Mouse (Mus musculus) MEL (cell line): ENCODE data around the gene Hkdc1. TPM values are rescaled to one million over a fixed set of nuclear protein-coding genes. Genes with fewer than 3 reads are reported as not detected.

ENCODE experiments used
- DNase-seq: peaks from one replicate; pipeline ENCODE4 v3.0.0; 2011; ENCODE audit warnings: low read depth, low spot score
- H3K27ac ChIP-seq: 2 replicates; pipeline ENCODE4 v1.5.1; 2012; ENCODE audit warnings: low read depth, mild to moderate bottlenecking, control low read depth, low read length, moderate library complexity; ENCODE audit not compliant: control insufficient read depth
- H3K27me3 ChIP-seq, 2 experiments: fragments of 150-350 bp in 1 of 2; sonication (generic) in 1 of 2; 2 replicates each; pipeline ENCODE4 v1.6.1; 2012; ENCODE audit warnings: low read length in 2 of 2, mild to moderate bottlenecking in 2 of 2, improper control_type of control experiment in 1 of 2, moderate library complexity in 1 of 2; ENCODE audit not compliant: insufficient read depth in 2 of 2, control insufficient read depth in 1 of 2
- H3K36me3 ChIP-seq, 2 experiments: 2 replicates each; pipeline ENCODE4 v1.6.1; 2012 to 2014; ENCODE audit warnings: low read length in 2 of 2, improper control_type of control experiment in 1 of 2, inconsistent platforms in 1 of 2, mild to moderate bottlenecking in 1 of 2; ENCODE audit not compliant: insufficient read depth in 2 of 2, control insufficient read depth in 1 of 2
- H3K4me1 ChIP-seq, 2 experiments: fragments of 150-350 bp in 1 of 2; sonication (generic) in 1 of 2; 2 replicates each; pipeline ENCODE4 v1.6.1; 2012; ENCODE audit warnings: low read length in 2 of 2, improper control_type of control experiment in 1 of 2, mild to moderate bottlenecking in 1 of 2; ENCODE audit not compliant: insufficient read depth in 2 of 2, control insufficient read depth in 1 of 2
- H3K4me3 ChIP-seq, 2 experiments: fragments of 150-350 bp in 1 of 2; sonication (generic) in 1 of 2; 2 replicates each; pipeline ENCODE4 v1.5.1; 2012; ENCODE audit warnings: low read depth in 2 of 2, low read length in 2 of 2, mild to moderate bottlenecking in 2 of 2, moderate library complexity in 2 of 2, control low read depth in 1 of 2, improper control_type of control experiment in 1 of 2; ENCODE audit not compliant: control insufficient read depth in 1 of 2, insufficient read depth in 1 of 2
- H3K79me2 ChIP-seq: 2 replicates; pipeline ENCODE4 v1.6.1; 2012; ENCODE audit warnings: mild to moderate bottlenecking, low read length, moderate library complexity; ENCODE audit not compliant: control insufficient read depth, poor library complexity, insufficient read depth
- H3K9ac ChIP-seq: 2 replicates; pipeline ENCODE4 v1.6.1; 2012; ENCODE audit warnings: low read depth, mild to moderate bottlenecking, control low read depth, low read length, moderate library complexity; ENCODE audit not compliant: control insufficient read depth, poor library complexity, severe bottlenecking
- H3K9me3 ChIP-seq: fragments of 150-350 bp; sonication (generic); replicated peaks from 2 replicates; pipeline ENCODE4 v1.6.1; 2012; ENCODE audit warnings: mild to moderate bottlenecking, low read length, improper control_type of control experiment, moderate library complexity; ENCODE audit not compliant: insufficient read depth
- E2F4 ChIP-seq: IDR thresholded peaks from 2 replicates; pipeline ENCODE4 v1.6.1; 2011; ENCODE audit warnings: low read depth, low read length, improper control_type of control experiment, borderline replicate concordance
- EP300 ChIP-seq, 2 experiments: IDR thresholded peaks; 2 replicates each; pipeline ENCODE4 v1.6.1; 2011; ENCODE audit warnings: improper control_type of control experiment in 2 of 2, low read length in 2 of 2, low read depth in 1 of 2, mild to moderate bottlenecking in 1 of 2
- ETS1 ChIP-seq: IDR thresholded peaks from 2 replicates; pipeline ENCODE4 v1.6.1; 2012; ENCODE audit warnings: low read depth, mild to moderate bottlenecking, inconsistent platforms, low read length, improper control_type of control experiment, moderate library complexity
- HCFC1 ChIP-seq: IDR thresholded peaks from 2 replicates; pipeline ENCODE4 v1.6.1; 2012; ENCODE audit warnings: low read depth, mild to moderate bottlenecking, inconsistent platforms, low read length, improper control_type of control experiment, moderate library complexity
- MAX ChIP-seq: IDR thresholded peaks from 2 replicates; pipeline ENCODE4 v1.6.1; 2011; ENCODE audit warnings: low read length, improper control_type of control experiment
- MAZ ChIP-seq: IDR thresholded peaks from 2 replicates; pipeline ENCODE4 v1.6.1; 2012; ENCODE audit warnings: low read depth, mild to moderate bottlenecking, inconsistent platforms, low read length, improper control_type of control experiment
- MEF2A ChIP-seq: IDR thresholded peaks from 2 replicates; pipeline ENCODE4 v1.6.1; 2014; ENCODE audit warnings: low read depth, mild to moderate bottlenecking, inconsistent platforms, low read length, improper control_type of control experiment; ENCODE audit not compliant: poor library complexity, insufficient replicate concordance, severe bottlenecking; ENCODE audit errors: extremely low read depth
- MXI1 ChIP-seq: IDR thresholded peaks from 2 replicates; pipeline ENCODE4 v1.6.1; 2011; ENCODE audit warnings: mild to moderate bottlenecking, low read depth, low read length, improper control_type of control experiment
- MYC ChIP-seq: IDR thresholded peaks from 2 replicates; pipeline ENCODE4 v1.6.1; 2011; ENCODE audit warnings: low read depth, mild to moderate bottlenecking, low read length, improper control_type of control experiment, moderate library complexity
- NELFE ChIP-seq: IDR thresholded peaks from 2 replicates; pipeline ENCODE4 v1.6.1; 2011; ENCODE audit warnings: low read depth, low read length, improper control_type of control experiment
- POLR2A ChIP-seq, 2 experiments: IDR thresholded peaks; 2 replicates each; pipeline ENCODE4 v1.6.1; 2011 to 2012; ENCODE audit warnings: low read length in 2 of 2, mild to moderate bottlenecking in 2 of 2, control low read depth in 1 of 2, improper control_type of control experiment in 1 of 2, low read depth in 1 of 2, moderate library complexity in 1 of 2; ENCODE audit not compliant: control insufficient read depth in 1 of 2, insufficient read depth in 1 of 2, poor library complexity in 1 of 2
- POLR2AphosphoS2 ChIP-seq: IDR thresholded peaks from 2 replicates; pipeline ENCODE4 v1.6.1; 2011; ENCODE audit warnings: low read length, improper control_type of control experiment
- SIN3A ChIP-seq: IDR thresholded peaks from 2 replicates; pipeline ENCODE4 v1.6.1; 2012; ENCODE audit warnings: low read length, improper control_type of control experiment, inconsistent platforms
- TCF12 ChIP-seq: IDR thresholded peaks from 2 replicates; pipeline ENCODE4 v1.6.1; 2014; ENCODE audit warnings: low read depth, mild to moderate bottlenecking, inconsistent platforms, low read length, improper control_type of control experiment, moderate library complexity
- USF2 ChIP-seq, 2 experiments: IDR thresholded peaks; 2 replicates each; pipeline ENCODE4 v1.6.1; 2011 to 2012; ENCODE audit warnings: improper control_type of control experiment in 2 of 2, low read length in 2 of 2, borderline replicate concordance in 1 of 2, inconsistent platforms in 1 of 2, low read depth in 1 of 2, mild to moderate bottlenecking in 1 of 2; ENCODE audit not compliant: insufficient read depth in 1 of 2
- ZC3H11A ChIP-seq: IDR thresholded peaks from 2 replicates; pipeline ENCODE4 v1.6.1; 2012; ENCODE audit warnings: low read depth, mild to moderate bottlenecking, inconsistent platforms, low read length, improper control_type of control experiment
- ZNF384 ChIP-seq: IDR thresholded peaks from 2 replicates; pipeline ENCODE4 v1.6.1; 2012; ENCODE audit warnings: low read depth, mild to moderate bottlenecking, inconsistent platforms, low read length, improper control_type of control experiment
- polyA plus RNA-seq, 2 experiments: library from polyadenylated mRNA; stranded (reverse) in 1 of 2; unstranded in 1 of 2; fragments of >175 nt in 1 of 2; fragments of >200 nt in 1 of 2; gene quantifications; 2 replicates each; pipeline versions ENCODE4 v1.2.1 to v1.2.4; 2012; ENCODE audit warnings: low replicate concordance in 2 of 2, low read depth in 1 of 2; ENCODE audit not compliant: insufficient read length in 2 of 2, insufficient read depth in 1 of 2, missing spikeins in 1 of 2
- total RNA-seq: library from RNA; depleted of rRNA; stranded (reverse); fragments of 300-350 nt; gene quantifications from 2 replicates; pipeline ENCODE4 v1.2.3, GENCODE M21; 2012

Gene Hkdc1
- total and polyA plus RNA-seq, 3 experiments, result 0.38 to 0.42 TPM; not detected in 1

DNA sequence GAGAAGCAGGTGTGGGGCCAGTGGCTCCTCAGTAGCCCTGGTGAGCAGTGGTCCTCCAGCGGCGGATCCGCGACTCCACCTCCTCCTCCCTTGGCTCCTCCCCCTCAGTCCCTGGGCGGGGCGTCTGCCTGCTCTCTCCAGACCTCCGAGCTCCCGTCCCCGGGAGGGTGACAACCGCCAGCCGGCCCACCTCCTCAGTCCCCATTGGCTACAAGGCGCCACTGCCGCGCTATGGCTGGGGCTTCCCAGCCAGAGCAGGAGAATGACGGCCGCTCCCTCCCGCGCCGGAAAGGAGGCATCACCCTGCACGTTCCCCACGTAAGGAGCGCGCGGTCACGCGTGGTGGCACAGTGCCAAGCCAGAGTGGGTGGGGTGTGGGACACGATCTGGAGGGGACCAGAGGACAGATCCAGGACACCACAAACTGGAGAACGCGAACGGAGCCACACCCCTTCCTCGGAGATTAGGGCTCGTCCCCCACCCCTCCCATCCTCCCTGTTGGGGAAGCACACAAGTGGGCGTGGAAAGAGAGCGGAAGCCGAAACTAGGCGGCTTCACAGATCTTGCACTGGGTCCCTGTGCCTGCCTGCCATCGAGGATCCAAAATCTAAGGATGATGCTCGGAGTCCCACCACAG, 82.1 kb downstream of the Hkdc1 start (continued):
- TF ChIP-seq ZNF384, result no peak
- TF ChIP-seq HCFC1, result peak; percentile 75
- TF ChIP-seq ZC3H11A, result no peak
- TF ChIP-seq MXI1, result peak; percentile 61
- peak; percentile 87 for TF ChIP-seq SIN3A
- peak; percentile 90 for TF ChIP-seq MAZ
- 0 out of 2 replicates have a peak, but pooled peaks have one; percentile 45 for TF ChIP-seq POLR2AphosphoS2
- TF ChIP-seq POLR2A (IDR thresholded peaks at IDR 0.05; ENCODE audit: control insufficient read depth in 1 of 2, insufficient read depth in 1 of 2, low read depth in 1 of 2, low read length in 2 of 2, poor library complexity in 1 of 2), result peak; percentile 60 to 64
- TF ChIP-seq USF2 (IDR thresholded peaks at IDR 0.05; ENCODE audit: borderline replicate concordance in 1 of 2, insufficient read depth in 1 of 2, low read depth in 1 of 2, low read length in 2 of 2), result no peak
- TF ChIP-seq NELFE, result 0 out of 2 replicates have a peak, but pooled peaks have one; percentile 36
- peak in 1 of 2 experiments; percentile 35; a peak in 1 of 4 replicates for TF ChIP-seq EP300 (IDR thresholded peaks at IDR 0.05; ENCODE audit: low read depth in 1 of 2, low read length in 2 of 2)
- TF ChIP-seq, all 39 proteins: peak for 14

DNA sequence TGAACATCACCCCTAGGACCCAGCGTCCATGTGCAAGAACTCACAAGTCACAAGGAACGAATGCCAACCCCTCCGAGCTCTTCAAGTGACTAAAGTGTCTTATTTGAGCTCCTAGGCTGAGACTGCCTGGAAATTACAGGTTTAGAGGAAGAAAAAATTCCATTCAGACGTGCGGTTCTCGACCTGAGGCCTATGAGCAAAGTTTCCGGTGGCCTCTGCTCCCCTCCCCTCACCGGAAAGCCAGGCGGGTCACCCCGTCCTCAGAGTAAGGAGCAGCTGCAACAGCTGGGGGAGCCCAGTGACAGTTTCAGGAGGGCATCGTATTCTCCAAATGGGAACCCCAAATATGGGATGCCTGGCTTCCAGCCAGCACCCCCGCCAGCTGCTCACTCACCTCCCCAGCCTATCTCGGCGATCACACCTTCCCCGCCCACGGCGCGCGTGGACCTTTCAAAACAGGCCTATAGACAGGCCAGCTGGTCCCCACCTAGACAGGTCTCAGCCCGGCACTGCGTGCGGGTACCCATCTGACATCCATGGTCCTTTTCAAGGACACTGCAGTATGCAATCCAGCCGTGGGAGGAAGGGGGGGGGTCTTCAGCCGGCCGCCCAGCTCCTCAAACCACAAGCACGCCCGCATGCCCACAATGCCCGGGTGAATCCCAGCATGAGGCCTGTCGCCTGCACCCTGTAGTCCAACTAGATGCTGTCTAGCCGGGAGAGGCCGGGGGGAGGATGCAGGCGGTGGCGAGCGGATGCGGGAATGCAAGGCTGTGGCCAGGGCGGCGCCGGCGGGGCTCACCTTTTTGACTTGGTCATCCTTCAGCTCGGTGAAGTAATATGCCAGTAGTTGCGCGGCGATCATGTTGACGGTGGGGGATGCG, 82.8 kb downstream of the Hkdc1 start:
- TF ChIP-seq MYC (peak; percentile 59; the same call in 1 of the 2 replicates), SIN3A (peak; percentile 50; the same call in 1 of the 2 replicates), MAX (no peak), ETS1 (peak; percentile 41), NELFE (no peak), MAZ (peak; percentile 51; the same call in 1 of the 2 replicates), E2F4 (no peak), MXI1 (peak; percentile 58), MEF2A (no peak), HCFC1 (peak; percentile 36; the same call in 1 of the 2 replicates), POLR2AphosphoS2 (no peak), TCF12 (peak; percentile 8; the same call in 1 of the 2 replicates)
- Histone ChIP-seq H3K27me3 (no peaks in the 10 kb centered on the region), H3K4me3 (peak overlapping the region; percentile 68 to 90), H3K9me3 (no peaks in the 10 kb centered on the region), H3K36me3 (peaks cover 0 to 41% of the 10 kb centered on the region in 2 experiments; a peak in 2 of 4 replicates), H3K9ac (peak overlapping the region; percentile 66), H3K4me1 (peaks cover 13 to 59% of the 10 kb centered on the region in 2 experiments), H3K79me2 (peaks cover 41% of the 10 kb centered on the region), H3K27ac (peak overlapping the region; percentile 62)
- peak; percentile 66 for DNase-seq
